Mouse (Mus musculus) ES-Bruce4 (cell line): Measurements from ENCODE around the gene Slitrk5.

ENCODE experiments used
- CTCF ChIP-seq: IDR thresholded peaks from one replicate; pipeline ENCODE4 v1.8.1; 2011; ENCODE audit warnings: low read depth, low read length
- POLR2A ChIP-seq: IDR thresholded peaks from one replicate; pipeline ENCODE4 v1.8.1; 2011; ENCODE audit warnings: low read length; ENCODE audit not compliant: insufficient read depth

- no peak for TF ChIP-seq POLR2A
- TF ChIP-seq CTCF, result no peak
These were observed 2.6 kb downstream of the Slitrk5 start for GRCm38 (mm10) chr14:111677361-111678070.
